Mouse (Mus musculus) lung, adult 2 months (tissue): Measurements from ENCODE around the gene Hmx1. TPM values are rescaled to one million over a fixed set of nuclear protein-coding genes. Genes with fewer than 3 reads are reported as not detected.

ENCODE experiments used
- DNase-seq: peaks from one replicate; pipeline ENCODE4 v3.0.0; 2022
- H3K4me1 ChIP-seq: fragments of 200-500 bp; 2 replicates; pipeline ENCODE4 v1.6.1; 2011; ENCODE audit warnings: low read length; ENCODE audit not compliant: control insufficient read depth, insufficient read depth
- H3K4me3 ChIP-seq: fragments of 200-500 bp; replicated peaks from 2 replicates; pipeline ENCODE3; 2011; ENCODE audit warnings: low read depth, mild to moderate bottlenecking, control low read depth, low read length; ENCODE audit errors: extremely low read depth
- CTCF ChIP-seq: fragments of 200-500 bp; IDR thresholded peaks from 2 replicates; pipeline ENCODE4 v1.5.1; 2011; ENCODE audit warnings: mild to moderate bottlenecking, low read length, control low read depth; ENCODE audit not compliant: insufficient read depth
- POLR2A ChIP-seq: fragments of 200-500 bp; IDR thresholded peaks from 2 replicates; pipeline ENCODE4 v1.6.1; 2011; ENCODE audit warnings: low read depth, mild to moderate bottlenecking, control low read depth, low read length, borderline replicate concordance; ENCODE audit errors: extremely low read depth
- WGBS: fragments of 180-500 bp; shearing (Covaris S2); methylation state at CpG from one replicate; pipeline ENCODE4 v1.1.7; 2018; 5-methylcytosine and 5-hydroxymethylcytosine counted together
- polyA plus RNA-seq: library from polyadenylated mRNA; depleted of rRNA; stranded (reverse); fragments of >200 nt; gene quantifications from 2 replicates; pipeline ENCODE4 v1.2.3, GENCODE M21; 2012; rRNA removed

The Hmx1 gene
- polyA plus RNA-seq, result not detected in 2 replicates

GRCm38 (mm10) chr5:35388491-35389111 lies at the start of gene Hmx1:
Gene Hmx1 (plus strand): TSS chr5:35389108.
- no peak for TF ChIP-seq CTCF
- TF ChIP-seq POLR2A, result no peak
- WGBS, result 2% methylated on average over 67 of the region's 71 CpGs
- Histone ChIP-seq H3K4me3 (no peak within 1 kb of the TSS), H3K4me1 (no peaks in the 10 kb centered on the region)
- no peak for DNase-seq

GRCm38 (mm10) chr5:35345084-35345483 lies 43.8 kb upstream of the Hmx1 start:
- Histone ChIP-seq H3K4me1 (no peaks in the 10 kb centered on the region), H3K4me3 (no peak overlapping the region)
- no peak for TF ChIP-seq CTCF
- TF ChIP-seq POLR2A, result no peak
- 70% methylated on average over 3 of the region's 3 CpGs for WGBS
- no peak for DNase-seq

DNA sequence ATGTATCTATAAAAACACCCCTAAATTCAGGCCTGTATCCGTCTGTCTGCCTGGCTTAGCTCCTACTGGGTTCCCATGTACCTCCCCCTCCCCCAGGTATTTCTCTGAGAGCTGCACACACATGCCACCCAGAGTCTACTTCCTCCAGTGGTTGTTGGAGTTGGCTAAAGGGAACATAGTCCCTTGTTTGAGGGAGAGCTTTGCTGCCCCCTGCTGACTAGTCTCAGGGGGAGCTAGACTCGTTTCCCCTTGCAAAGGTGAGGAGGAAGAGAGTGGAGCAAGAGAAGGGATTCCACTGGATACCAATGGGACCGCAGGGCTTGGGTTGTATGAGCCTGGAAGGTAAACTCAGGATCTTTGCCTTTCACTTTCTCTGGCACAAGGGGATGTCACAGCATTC lies 40.1 kb upstream of the Hmx1 start:
- 14% methylated on average over 3 of the region's 3 CpGs for WGBS
- H3K4me1 ChIP-seq, result no peaks in the 10 kb centered on the region
- H3K4me3 ChIP-seq, result no peak overlapping the region
- peak; percentile 37 for DNase-seq
- TF ChIP-seq POLR2A (no peak), CTCF (peak; percentile 63)

DNA sequence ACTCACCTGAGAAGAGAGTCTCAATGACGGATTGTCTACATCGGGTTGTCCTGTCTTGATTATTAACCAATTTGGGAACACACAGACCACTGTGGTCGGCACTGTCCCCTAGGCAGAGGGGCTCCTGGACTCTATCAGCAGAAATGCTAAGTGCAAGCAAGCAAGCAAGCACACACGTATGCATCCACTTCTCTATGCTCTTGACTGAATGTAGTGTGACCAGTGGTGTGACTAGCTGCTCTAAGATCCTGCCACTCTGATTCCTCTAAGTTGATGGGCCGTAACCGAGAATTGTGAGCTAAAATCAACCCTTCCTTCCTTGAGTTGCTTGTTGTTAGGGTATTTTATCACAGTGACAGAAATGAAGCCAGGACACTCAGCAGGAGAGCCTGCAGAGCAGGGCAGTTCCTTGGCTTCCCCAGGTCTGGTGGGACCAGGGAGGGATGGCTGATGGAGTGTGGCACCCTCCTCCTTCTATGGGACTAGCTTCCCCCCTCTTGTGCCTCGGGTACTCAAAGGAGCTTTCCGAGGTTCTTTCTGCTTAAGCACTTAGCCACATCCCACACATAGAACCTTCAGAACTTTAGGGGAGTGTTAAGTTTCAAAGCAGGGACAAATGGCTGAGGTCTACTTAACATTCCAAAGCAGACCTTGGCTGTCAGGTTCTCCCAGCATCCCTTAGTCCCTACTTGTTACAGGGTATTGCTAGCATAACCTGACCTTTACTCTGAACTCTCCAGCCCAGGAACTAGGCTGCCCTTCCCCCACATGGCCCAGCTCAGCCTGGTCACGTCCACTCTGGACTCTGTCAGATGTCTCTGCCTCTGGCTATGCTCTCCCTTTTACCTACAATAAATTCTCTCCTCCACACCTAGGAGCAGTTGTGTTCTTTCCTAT lies 31.1 kb upstream of the Hmx1 start:
- TF ChIP-seq CTCF, result no peak
- TF ChIP-seq POLR2A, result no peak
- H3K4me3 ChIP-seq, result no peak overlapping the region
- no peaks in the 10 kb centered on the region for H3K4me1 ChIP-seq
- WGBS, result 39% methylated on average over 9 of the region's 9 CpGs
- DNase-seq, result no peak

GRCm38 (mm10) chr5:35361570-35362284 lies 27.2 kb upstream of the Hmx1 start:
- TF ChIP-seq POLR2A (no peak), CTCF (peak; percentile 94)
- DNase-seq, result peak; percentile 91
- no peak overlapping the region for H3K4me3 ChIP-seq
- H3K4me1 ChIP-seq, result no peaks in the 10 kb centered on the region
- WGBS, result 46% methylated on average over 8 of the region's 8 CpGs

DNA sequence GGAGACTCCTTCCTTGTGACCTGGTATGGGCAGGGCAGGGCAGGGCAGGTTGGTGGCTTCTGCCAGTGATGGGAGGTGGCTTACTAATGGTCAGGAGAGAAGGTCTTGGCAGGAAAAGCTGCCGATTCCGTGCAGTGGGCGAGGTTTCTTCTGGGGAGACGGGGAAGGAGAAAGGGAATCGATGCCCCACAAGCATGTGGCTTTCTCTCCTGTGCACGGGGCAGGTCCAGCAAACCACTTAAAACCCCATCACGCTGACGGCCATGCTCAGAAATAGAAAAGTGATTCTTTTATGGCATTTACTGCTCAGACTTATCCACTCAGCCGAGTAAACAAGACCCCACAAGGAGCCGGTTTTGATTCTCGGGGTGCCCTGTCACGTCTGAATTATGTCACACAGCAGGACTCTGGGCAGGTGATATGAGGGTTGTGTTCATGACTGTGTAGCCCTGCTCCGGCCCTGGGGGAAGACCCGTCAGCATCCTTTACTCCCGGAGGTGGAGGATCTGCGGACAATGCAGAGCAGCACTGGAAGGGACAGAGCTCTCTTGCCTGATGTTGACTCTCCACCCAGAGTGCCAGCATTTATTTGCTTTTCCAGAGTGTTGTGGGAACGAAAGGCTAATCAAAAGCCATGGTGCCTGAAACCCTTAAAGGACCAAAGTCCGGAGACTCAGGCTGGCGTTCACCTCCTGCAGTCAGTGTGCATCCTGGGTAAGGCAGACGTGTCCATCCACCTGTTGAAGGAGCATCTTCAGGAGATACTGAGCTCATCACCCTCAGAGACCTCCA lies 22.5 kb upstream of the Hmx1 start:
- WGBS, result 52% methylated on average over 20 of the region's 20 CpGs

GRCm38 (mm10) chr5:35368916-35369315 lies 20.0 kb upstream of the Hmx1 start:
- Histone ChIP-seq H3K4me1 (no peaks in the 10 kb centered on the region), H3K4me3 (no peak overlapping the region)
- WGBS, result 60% methylated on average over 6 of the region's 6 CpGs
- no peak for DNase-seq
- no peak for TF ChIP-seq CTCF
- no peak for TF ChIP-seq POLR2A

More for the DNA sequence above, 22.5 kb upstream of the Hmx1 start:
- Histone ChIP-seq H3K4me3 (no peak overlapping the region), H3K4me1 (no peaks in the 10 kb centered on the region)
- TF ChIP-seq POLR2A (no peak), CTCF (no peak)
- DNase-seq, result no peak

DNA sequence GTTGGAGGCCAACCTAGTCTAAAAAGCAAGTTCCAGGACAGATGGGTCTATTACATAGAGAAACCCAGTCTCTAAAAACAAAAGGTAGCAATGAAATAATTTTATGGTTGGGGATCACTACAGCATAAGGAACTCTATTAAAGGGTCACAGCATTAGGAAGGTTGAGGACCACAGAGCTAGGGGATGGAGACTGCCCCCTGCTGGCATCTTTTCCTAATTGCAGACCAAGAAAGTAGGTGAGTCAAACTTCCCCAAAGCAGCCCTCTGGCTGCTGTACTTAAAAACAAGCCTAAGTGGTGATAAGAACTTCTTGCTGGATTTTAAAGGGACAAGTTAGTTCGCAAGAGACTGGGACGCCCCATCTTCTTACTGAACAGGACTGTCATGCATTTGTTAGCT lies 9.8 kb upstream of the Hmx1 start:
- 0 out of 2 replicates have a peak, but pooled peaks have one; percentile 5 for TF ChIP-seq CTCF
- no peak for TF ChIP-seq POLR2A
- DNase-seq, result no peak
- no peak overlapping the region for H3K4me3 ChIP-seq
- 55% methylated on average over 2 of the region's 2 CpGs for WGBS
- H3K4me1 ChIP-seq, result no peaks in the 10 kb centered on the region

DNA sequence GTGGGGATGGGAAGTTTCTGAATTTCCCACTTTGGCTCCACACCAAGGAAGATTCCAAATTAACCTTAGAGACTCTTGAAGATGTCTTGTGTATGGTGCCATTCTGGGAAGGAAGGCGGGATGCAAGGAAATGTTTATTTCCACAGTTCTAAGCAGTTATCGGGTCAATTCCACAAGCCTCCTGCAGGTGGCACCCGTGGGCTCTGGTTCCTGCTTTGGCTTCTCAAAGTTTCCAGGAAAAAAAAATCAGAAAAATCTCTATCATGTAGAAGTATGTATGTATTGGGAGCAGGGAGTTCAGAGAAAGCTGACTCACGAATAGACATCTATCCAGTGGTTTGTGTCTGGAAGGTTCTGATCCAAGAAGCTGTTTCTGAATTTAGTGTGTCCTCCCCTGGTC lies 9.1 kb upstream of the Hmx1 start:
- peak; percentile 81 for TF ChIP-seq CTCF
- TF ChIP-seq POLR2A, result no peak
- Histone ChIP-seq H3K4me1 (no peaks in the 10 kb centered on the region), H3K4me3 (no peak overlapping the region)
- no peak for DNase-seq
- WGBS, result under 1% methylated on average over 4 of the region's 4 CpGs
